Mouse (Mus musculus): ENCODE results near the gene Pacsin3. TPM values are rescaled to one million over a fixed set of nuclear protein-coding genes. Genes with fewer than 3 reads are reported as not detected.
A peak's percentile ranks its signal among the peaks of the same experiment; 100 is the strongest.

Pacsin3 gene
- polyA plus RNA-seq, 1 experiment from 2014 or later: 24.0 TPM

DNA sequence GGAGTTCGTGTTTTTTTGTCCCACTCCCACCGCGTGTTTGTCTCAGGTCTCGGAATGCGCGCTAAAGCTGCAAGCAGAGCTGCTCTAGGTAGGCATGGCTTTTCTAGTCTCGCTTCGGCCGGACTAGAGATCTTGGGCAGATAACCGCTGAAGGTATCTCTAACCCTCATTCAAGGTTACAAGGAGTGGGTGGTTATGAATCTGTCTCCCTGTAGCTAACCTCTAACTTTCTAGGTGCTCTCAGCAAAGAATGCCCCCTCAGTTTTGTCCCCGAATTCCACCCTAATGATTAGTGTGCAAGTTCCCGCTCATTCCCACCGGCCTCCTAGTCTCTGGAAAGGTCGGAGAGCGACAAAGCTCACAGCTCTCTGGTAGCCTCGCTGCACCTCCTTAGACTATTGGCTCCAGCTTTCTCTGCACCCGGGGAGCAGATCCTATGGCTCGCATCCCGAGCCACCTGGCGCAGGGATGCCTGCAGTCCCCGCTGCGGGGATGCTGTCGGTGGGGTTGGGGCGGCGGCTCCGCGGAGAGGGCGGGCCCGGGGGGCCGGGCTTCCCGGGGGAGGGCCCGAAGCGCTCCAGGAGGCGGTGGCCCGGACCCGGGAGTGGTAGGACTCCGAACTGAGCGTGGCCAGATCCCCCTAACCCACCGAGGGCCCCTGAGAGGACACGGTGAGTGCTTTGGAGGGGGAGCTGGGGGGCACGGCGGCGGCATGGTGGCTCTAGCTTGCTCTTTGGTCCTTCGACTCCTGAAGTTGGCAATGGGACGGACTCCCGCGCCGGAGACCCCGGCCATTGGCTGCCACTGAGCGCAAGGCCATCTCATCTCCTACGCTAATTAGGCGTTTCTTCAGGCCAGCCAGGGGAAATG is 737 bp downstream of the Pacsin3 start:
- Histone ChIP-seq H3K9me3 (ENCODE audit: control insufficient read depth, low read length) (no peaks in the 10 kb centered on the region), H3K4me2 (ENCODE audit: low read depth) (peak overlapping the region; percentile 99), H3K4me1 (ENCODE audit: control insufficient read depth, insufficient read depth, low read length) (peaks cover 16% of the 10 kb centered on the region), H3K27ac (ENCODE audit: low read depth, low read length) (peak overlapping the region; percentile 23; the same call in 1 of the 2 replicates), H3K9ac (ENCODE audit: low read length) (peak overlapping the region; percentile 64), H3K36me3 (ENCODE audit: control insufficient read depth, insufficient read depth, low read length) (no peaks in the 10 kb centered on the region; the same call in 1 of the 2 replicates), H3K27me3 (ENCODE audit: control insufficient read depth, insufficient read depth, low read length) (peaks cover 7% of the 10 kb centered on the region; the same call in 1 of the 2 replicates), H3K4me3 (ENCODE audit: low read depth, low read length) (peak overlapping the region; percentile 63)
- ATAC-seq (ENCODE audit: insufficient read depth, low FRiP score, low TSS enrichment) (peak; percentile 45), DNase-seq (ENCODE audit: low spot score) (peak; percentile 72)
- WGBS: under 1% methylated on average over 51 of the region's 52 CpGs

DNA sequence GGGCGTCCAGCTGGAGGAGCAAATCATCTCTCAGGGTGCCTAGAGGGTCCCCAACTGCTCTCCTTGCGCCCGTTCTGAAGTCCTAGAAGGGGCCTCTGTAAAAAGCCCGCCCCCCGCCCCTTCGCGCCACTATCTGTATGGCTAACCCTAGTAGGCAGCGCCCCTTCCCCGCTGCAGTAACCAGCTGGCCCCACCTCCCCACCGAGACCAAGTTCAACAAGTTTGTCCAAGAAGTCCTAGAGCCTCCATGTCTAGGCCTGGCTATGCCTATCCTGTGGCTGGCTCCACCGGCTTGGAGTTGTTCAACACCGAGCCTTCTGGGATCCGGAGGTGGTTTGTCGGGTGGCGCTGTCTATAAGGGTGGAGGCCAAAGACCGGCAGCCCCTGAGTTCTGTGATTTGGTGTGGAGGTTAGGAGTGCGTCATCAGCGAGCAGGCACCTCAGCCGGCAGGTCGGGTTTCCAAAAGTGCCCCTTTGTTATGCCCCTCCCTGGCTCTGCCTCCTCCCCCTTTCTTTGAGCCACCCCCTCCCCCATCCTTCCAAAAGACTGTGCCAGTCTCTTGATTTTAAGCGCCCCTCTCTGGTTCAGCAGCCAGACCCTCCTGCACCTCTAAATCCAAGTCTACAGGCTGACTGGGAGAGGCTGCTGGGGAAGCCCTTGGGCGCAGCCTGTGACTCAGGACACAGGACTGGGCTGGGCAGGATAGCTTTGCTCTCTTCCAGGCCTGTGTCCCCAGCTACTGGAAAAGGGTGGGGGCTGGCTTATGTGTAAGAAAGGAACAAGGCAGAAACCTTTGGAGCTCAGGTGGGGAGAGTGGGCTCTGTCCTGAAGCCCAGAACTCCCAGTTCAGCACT is 1.6 kb downstream of the Pacsin3 start:
- H3K27me3 ChIP-seq (ENCODE audit: control insufficient read depth, insufficient read depth, low read length): peaks cover 7% of the 10 kb centered on the region; the same call in 1 of the 2 replicates
- H3K4me2 ChIP-seq (ENCODE audit: low read depth): peak overlapping the region; percentile 99
- H3K4me3 ChIP-seq (ENCODE audit: low read depth, low read length): peak overlapping the region; percentile 63
- H3K36me3 ChIP-seq (ENCODE audit: control insufficient read depth, insufficient read depth, low read length): no peaks in the 10 kb centered on the region; the same call in 1 of the 2 replicates
- peak; percentile 59 for ATAC-seq (ENCODE audit: insufficient read depth, low FRiP score, low TSS enrichment)
- peak overlapping the region; percentile 64 for H3K9ac ChIP-seq (ENCODE audit: low read length)
- H3K4me1 ChIP-seq (ENCODE audit: control insufficient read depth, insufficient read depth, low read length): peaks cover 16% of the 10 kb centered on the region
- no peaks in the 10 kb centered on the region for H3K9me3 ChIP-seq (ENCODE audit: control insufficient read depth, low read length)
- peak overlapping the region; percentile 23; the same call in 1 of the 2 replicates for H3K27ac ChIP-seq (ENCODE audit: low read depth, low read length)
- WGBS: 2% methylated on average over 22 of the region's 22 CpGs
- no peak for DNase-seq (ENCODE audit: low spot score)

DNA sequence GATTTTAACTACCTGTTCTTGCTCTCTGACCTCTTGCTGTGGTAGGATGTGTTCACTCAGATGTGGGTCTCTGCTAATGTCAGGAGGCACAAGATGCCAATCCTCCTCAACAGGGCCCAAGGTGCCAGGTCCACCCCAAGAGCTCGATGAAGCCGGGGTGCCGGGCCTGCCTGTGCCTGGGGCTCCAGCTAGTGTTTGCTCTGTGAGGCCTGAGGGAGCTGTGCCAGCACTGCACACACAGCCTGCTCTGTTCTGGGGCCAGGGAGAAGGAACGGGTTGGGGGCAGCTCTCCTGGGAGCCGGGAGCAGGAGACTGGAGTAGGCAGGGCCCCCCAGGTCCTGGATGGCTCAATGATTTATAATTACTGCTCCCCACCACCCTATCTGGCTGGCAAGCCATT is 2.3 kb downstream of the Pacsin3 start:
- 74% methylated on average over 5 of the region's 5 CpGs for WGBS
- DNase-seq (ENCODE audit: low spot score): no peak

GRCm38 (mm10) chr2:91258830-91259229 is 3.1 kb downstream of the Pacsin3 start:
- DNase-seq (ENCODE audit: low spot score): no peak
- peaks cover 16% of the 10 kb centered on the region for H3K4me1 ChIP-seq (ENCODE audit: control insufficient read depth, insufficient read depth, low read length)

More for the DNA sequence above, 2.3 kb downstream of the Pacsin3 start:
- H3K27me3 ChIP-seq (ENCODE audit: control insufficient read depth, insufficient read depth, low read length): peaks cover 5% of the 10 kb centered on the region; the same call in 1 of the 2 replicates
- ATAC-seq (ENCODE audit: insufficient read depth, low FRiP score, low TSS enrichment): no peak
- H3K9me3 ChIP-seq (ENCODE audit: control insufficient read depth, low read length): no peaks in the 10 kb centered on the region
- peak overlapping the region; percentile 63; the same call in 1 of the 2 replicates for H3K4me3 ChIP-seq (ENCODE audit: low read depth, low read length)
- H3K9ac ChIP-seq (ENCODE audit: low read length): peak overlapping the region; percentile 64
- peak overlapping the region; percentile 99 for H3K4me2 ChIP-seq (ENCODE audit: low read depth)
- H3K4me1 ChIP-seq (ENCODE audit: control insufficient read depth, insufficient read depth, low read length): peaks cover 16% of the 10 kb centered on the region
- no peaks in the 10 kb centered on the region; the same call in 1 of the 2 replicates for H3K36me3 ChIP-seq (ENCODE audit: control insufficient read depth, insufficient read depth, low read length)
- no peak overlapping the region for H3K27ac ChIP-seq (ENCODE audit: low read depth, low read length)

DNA sequence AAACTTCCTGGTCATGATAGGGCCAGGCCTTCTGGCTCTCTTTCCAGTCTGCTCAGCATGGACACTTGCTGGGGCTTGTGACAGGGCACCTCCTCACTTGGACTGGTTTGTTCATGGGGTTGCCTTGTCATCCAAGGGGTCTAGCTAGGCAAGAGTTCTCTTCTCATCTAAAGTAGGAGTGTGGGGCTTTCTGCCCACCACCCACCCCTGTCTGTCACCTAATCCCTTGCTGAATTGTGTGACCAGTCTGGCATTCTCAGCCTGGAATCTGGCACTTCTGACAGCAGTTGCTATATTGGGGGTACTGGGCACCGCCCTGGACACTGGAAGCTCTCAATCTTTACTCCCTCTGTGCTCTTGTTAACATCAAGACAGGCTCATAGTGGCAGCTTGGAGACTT is 3.7 kb downstream of the Pacsin3 start:
- Histone ChIP-seq H3K36me3 (ENCODE audit: control insufficient read depth, insufficient read depth, low read length) (no peaks in the 10 kb centered on the region; the same call in 1 of the 2 replicates), H3K9me3 (ENCODE audit: control insufficient read depth, low read length) (no peaks in the 10 kb centered on the region), H3K9ac (ENCODE audit: low read length) (no peak overlapping the region), H3K4me2 (ENCODE audit: low read depth) (no peak overlapping the region), H3K4me1 (ENCODE audit: control insufficient read depth, insufficient read depth, low read length) (peaks cover 19% of the 10 kb centered on the region), H3K27ac (ENCODE audit: low read depth, low read length) (no peak overlapping the region), H3K4me3 (ENCODE audit: low read depth, low read length) (no peak overlapping the region), H3K27me3 (ENCODE audit: control insufficient read depth, insufficient read depth, low read length) (peaks cover 5% of the 10 kb centered on the region; the same call in 1 of the 2 replicates)
- 96% methylated on average over 1 of the region's 1 CpGs for WGBS
- no peak for ATAC-seq (ENCODE audit: insufficient read depth, low FRiP score, low TSS enrichment)
- no peak for DNase-seq (ENCODE audit: low spot score)

More at GRCm38 (mm10) chr2:91258830-91259229, 3.1 kb downstream of the Pacsin3 start:
- 50% methylated on average over 1 of the region's 1 CpGs for WGBS
- Histone ChIP-seq H3K27ac (ENCODE audit: low read depth, low read length) (no peak overlapping the region), H3K9ac (ENCODE audit: low read length) (no peak overlapping the region), H3K27me3 (ENCODE audit: control insufficient read depth, insufficient read depth, low read length) (peaks cover 5% of the 10 kb centered on the region; the same call in 1 of the 2 replicates), H3K36me3 (ENCODE audit: control insufficient read depth, insufficient read depth, low read length) (no peaks in the 10 kb centered on the region; the same call in 1 of the 2 replicates), H3K9me3 (ENCODE audit: control insufficient read depth, low read length) (no peaks in the 10 kb centered on the region), H3K4me3 (ENCODE audit: low read depth, low read length) (no peak overlapping the region), H3K4me2 (ENCODE audit: low read depth) (no peak overlapping the region)
- no peak for ATAC-seq (ENCODE audit: insufficient read depth, low FRiP score, low TSS enrichment)

DNA sequence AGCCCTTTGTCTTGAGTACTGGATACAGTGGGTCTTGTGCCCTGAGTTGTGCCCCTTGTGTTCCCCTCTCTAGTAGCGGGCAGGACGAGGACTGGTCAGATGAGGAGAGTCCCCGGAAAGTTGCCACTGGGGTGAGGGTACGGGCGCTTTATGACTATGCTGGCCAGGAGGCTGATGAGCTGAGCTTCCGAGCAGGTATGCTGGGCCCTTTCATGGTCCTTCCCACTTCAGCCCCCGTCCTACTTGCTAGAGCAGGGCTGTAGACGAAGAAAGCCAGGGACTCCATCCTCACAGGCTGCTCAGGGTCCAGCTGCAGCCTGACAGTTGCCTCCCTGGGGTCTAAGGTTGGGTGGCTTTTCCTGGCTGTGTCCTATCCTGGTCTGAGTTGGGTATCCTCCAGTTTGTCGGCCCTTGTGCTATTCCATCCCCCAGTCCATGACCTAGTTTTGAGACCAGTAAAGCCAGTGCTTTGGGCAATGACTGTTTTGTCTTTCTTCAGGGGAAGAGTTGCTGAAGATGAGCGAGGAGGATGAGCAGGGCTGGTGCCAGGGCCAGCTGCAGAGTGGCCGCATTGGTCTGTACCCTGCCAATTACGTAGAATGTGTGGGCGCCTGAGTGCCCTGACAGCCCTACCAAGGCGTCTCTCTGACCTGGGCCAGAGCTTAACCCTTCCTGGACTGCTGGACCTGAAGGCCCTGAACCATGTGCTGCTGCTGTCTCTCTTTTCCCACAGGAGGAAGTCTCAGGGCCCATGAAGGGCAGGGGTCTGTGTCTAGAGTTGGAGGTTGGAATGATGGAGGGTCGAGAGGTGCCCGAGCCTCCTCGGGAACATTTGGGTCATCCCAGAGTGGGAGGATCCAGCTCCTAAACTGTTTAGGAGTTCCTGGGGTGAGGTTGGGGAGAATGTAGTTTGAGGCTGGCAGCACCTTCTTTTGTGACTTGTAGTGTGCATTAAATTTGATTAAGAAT is 8.2 kb downstream of the Pacsin3 start:
- Histone ChIP-seq H3K27me3 (ENCODE audit: control insufficient read depth, insufficient read depth, low read length) (no peaks in the 10 kb centered on the region), H3K36me3 (ENCODE audit: control insufficient read depth, insufficient read depth, low read length) (peaks cover 7% of the 10 kb centered on the region)
- WGBS: 85% methylated on average over 17 of the region's 17 CpGs

DNA sequence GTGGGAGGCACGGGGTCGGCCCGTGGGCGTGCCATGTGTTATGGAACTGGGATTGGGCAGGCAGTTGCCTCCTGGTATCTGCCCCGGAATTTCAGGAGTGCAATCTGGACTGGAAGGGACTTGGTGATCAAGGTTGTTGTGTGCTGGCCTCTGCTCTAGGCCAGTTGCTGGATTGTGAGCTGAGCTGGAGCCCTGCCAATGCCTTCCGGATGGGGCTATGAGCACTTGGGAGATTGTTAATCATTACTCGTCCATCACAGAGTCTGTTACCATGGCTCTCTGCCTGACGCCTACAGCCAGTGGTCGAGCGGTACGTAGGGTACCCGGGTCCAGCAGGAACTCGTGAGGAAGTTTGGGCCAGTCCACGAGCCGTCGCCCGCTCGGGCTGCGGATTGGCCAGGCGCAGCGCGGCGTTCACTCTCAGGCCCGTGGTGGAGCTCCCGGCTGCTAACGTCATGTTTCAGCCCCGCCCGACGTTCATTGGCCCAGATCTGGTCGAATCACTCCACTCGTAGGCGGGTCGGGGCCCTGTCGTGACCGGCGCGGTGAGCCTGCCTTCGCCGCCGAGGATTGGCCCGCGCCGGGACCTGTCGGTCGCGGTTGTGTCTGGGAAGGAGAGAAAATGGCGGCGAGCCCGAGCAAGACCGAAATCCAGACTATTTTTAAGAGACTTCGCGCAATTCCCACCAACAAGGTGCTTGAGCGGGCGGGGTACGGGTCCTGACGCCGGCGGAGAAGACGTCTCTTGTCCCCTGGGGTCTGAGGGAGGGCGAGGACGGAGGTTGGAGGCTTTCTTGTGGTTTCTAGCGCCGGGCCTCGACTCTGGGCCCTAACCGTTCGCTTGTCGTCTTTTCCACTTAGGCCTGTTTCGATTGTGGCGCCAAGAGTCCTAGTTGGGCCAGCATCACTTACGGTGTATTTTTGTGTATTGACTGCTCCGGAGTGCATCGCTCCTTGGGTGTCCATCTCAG is 9.2 kb downstream of the Pacsin3 start, which contains the start of gene Arfgap2:
Gene Arfgap2 (plus strand): TSS at position 264 of the 971 bp plus-strand sequence.
- peak; percentile 99 for ATAC-seq (ENCODE audit: insufficient read depth, low FRiP score, low TSS enrichment)
- peak; percentile 98 for DNase-seq (ENCODE audit: low spot score)
- 2% methylated on average over 72 of the region's 72 CpGs for WGBS
- Histone ChIP-seq H3K27ac (ENCODE audit: low read depth, low read length) (peak within 1 kb of the TSS; percentile 86), H3K36me3 (ENCODE audit: control insufficient read depth, insufficient read depth, low read length) (peaks cover 11% of the 10 kb centered on the region), H3K4me1 (ENCODE audit: control insufficient read depth, insufficient read depth, low read length) (peaks cover 7% of the 10 kb centered on the region; the same call in 1 of the 2 replicates), H3K4me3 (ENCODE audit: low read depth, low read length) (peak within 1 kb of the TSS; percentile 69), H3K27me3 (ENCODE audit: control insufficient read depth, insufficient read depth, low read length) (no peaks in the 10 kb centered on the region), H3K9me3 (ENCODE audit: control insufficient read depth, low read length) (no peaks in the 10 kb centered on the region), H3K4me2 (ENCODE audit: low read depth) (peak within 1 kb of the TSS; percentile 41), H3K9ac (ENCODE audit: low read length) (peak within 1 kb of the TSS; percentile 92)

More for the DNA sequence above, 8.2 kb downstream of the Pacsin3 start:
- Histone ChIP-seq H3K4me3 (ENCODE audit: low read depth, low read length) (peak overlapping the region; percentile 69), H3K9me3 (ENCODE audit: control insufficient read depth, low read length) (no peaks in the 10 kb centered on the region), H3K4me1 (ENCODE audit: control insufficient read depth, insufficient read depth, low read length) (peaks cover 7% of the 10 kb centered on the region; the same call in 1 of the 2 replicates), H3K27ac (ENCODE audit: low read depth, low read length) (peak overlapping the region; percentile 86; the same call in 1 of the 2 replicates), H3K9ac (ENCODE audit: low read length) (peak overlapping the region; percentile 92), H3K4me2 (ENCODE audit: low read depth) (peak overlapping the region; percentile 41)
- ATAC-seq (ENCODE audit: insufficient read depth, low FRiP score, low TSS enrichment): 0 out of 2 replicates have a peak, but pooled peaks have one; percentile 5
- DNase-seq (ENCODE audit: low spot score): no peak
